Comparison of ENCODE assay signal across 19 mouse cellular contexts in genomic region chr12:32768744-32769535, GRCm38 (mm10). TPM values are rescaled to one million over a fixed set of nuclear protein-coding genes. Genes with fewer than 3 reads are reported as not detected.
A peak's percentile ranks its signal among the peaks of the same experiment; 100 is the strongest.
DNase-seq lines count a peak whose midpoint lies in the region; ATAC-seq and TF ChIP-seq lines count a peak whose summit lies in the region.
"Had no signal": no experiment of that assay in that cellular context is flagged by ENCODE, and none has a peak within 500 bp of the region (broad histone marks: within the 10 kb centered on the region; RNA-seq: fewer than 3 reads in every experiment).

No protein-coding gene starts in this region.

- no peak for TF ChIP-seq EP300 in liver, postnatal 0 days (IDR thresholded peaks at IDR 0.05; ENCODE audit: low read depth)

- no peak for TF ChIP-seq POLR2A in small intestine, adult 2 months (IDR thresholded peaks at IDR 0.05; ENCODE audit: low read depth, low read length)

- H3K36me3 ChIP-seq in heart, embryonic 16.5 days (ENCODE audit: control insufficient read depth, insufficient read depth): no peaks in the 10 kb centered on the region
- no peaks in the 10 kb centered on the region for H3K36me3 ChIP-seq in liver, postnatal 0 days (replicated peaks; ENCODE audit: insufficient read depth, low read length)
- no peaks in the 10 kb centered on the region for H3K36me3 ChIP-seq in liver, embryonic 11.5 days (ENCODE audit: control insufficient read depth, insufficient read depth, low read length)
- H3K36me3 ChIP-seq in small intestine, adult 2 months (ENCODE audit: control insufficient read depth, insufficient read depth, low read length): no peaks in the 10 kb centered on the region
- no peaks in the 10 kb centered on the region for H3K36me3 ChIP-seq in hindbrain, embryonic 10.5 days
- H3K36me3 ChIP-seq: embryonic facial prominence, embryonic 12.5 days; heart, embryonic 15.5 days; hindbrain, embryonic 13.5 days; limb, embryonic 13.5 days; neural tube, embryonic 12.5 days had no signal

- WGBS in heart, embryonic 16.5 days: 64% methylated on average over 3 of the region's 3 CpGs
- 63% methylated on average over 3 of the region's 3 CpGs for WGBS in liver, postnatal 0 days (ENCODE audit: insufficient replicate concordance)
- 67% methylated on average over 3 of the region's 3 CpGs for WGBS in liver, embryonic 11.5 days
- WGBS in small intestine, adult 2 months: 38% methylated on average over 3 of the region's 3 CpGs
- WGBS in hindbrain, embryonic 10.5 days: 84% methylated on average over 3 of the region's 3 CpGs

- H3K27me3 ChIP-seq in heart, embryonic 16.5 days (ENCODE audit: control insufficient read depth, insufficient read depth, low read length): 0 out of 2 replicates have a peak, but pooled peaks cover 3% of the 10 kb centered on the region
- H3K27me3 ChIP-seq in liver, postnatal 0 days (ENCODE audit: insufficient read depth, low read length): no peaks in the 10 kb centered on the region
- H3K27me3 ChIP-seq in liver, embryonic 11.5 days (replicated peaks; ENCODE audit: control insufficient read depth, insufficient read depth, low read length): no peaks in the 10 kb centered on the region
- H3K27me3 ChIP-seq in small intestine, adult 2 months (ENCODE audit: control insufficient read depth, insufficient read depth, low read length): no peaks in the 10 kb centered on the region
- no peaks in the 10 kb centered on the region for H3K27me3 ChIP-seq in hindbrain, embryonic 10.5 days (ENCODE audit: insufficient read depth, poor library complexity, severe bottlenecking)
- H3K27me3 ChIP-seq: CH12.LX; embryonic facial prominence, embryonic 12.5 days; hindbrain, embryonic 13.5 days; limb, embryonic 13.5 days; neural tube, embryonic 12.5 days had no signal

- H3K9me3 ChIP-seq in heart, embryonic 16.5 days (replicated peaks; ENCODE audit: control insufficient read depth, low read length): no peaks in the 10 kb centered on the region
- no peaks in the 10 kb centered on the region for H3K9me3 ChIP-seq in liver, postnatal 0 days (ENCODE audit: low read length)
- no peaks in the 10 kb centered on the region for H3K9me3 ChIP-seq in liver, embryonic 11.5 days (ENCODE audit: control insufficient read depth, low read length)
- no peaks in the 10 kb centered on the region for H3K9me3 ChIP-seq in hindbrain, embryonic 10.5 days
- H3K9me3 ChIP-seq: embryonic facial prominence, embryonic 12.5 days; heart, embryonic 15.5 days; hindbrain, embryonic 13.5 days; limb, embryonic 13.5 days; neural tube, embryonic 12.5 days had no signal

- H3K27ac ChIP-seq in heart, embryonic 16.5 days (ENCODE audit: low read length): no peak overlapping the region
- peak overlapping the region; percentile 7; the same call in 1 of the 2 replicates for H3K27ac ChIP-seq in liver, postnatal 0 days (ENCODE audit: low read depth)
- H3K27ac ChIP-seq in liver, embryonic 11.5 days (ENCODE audit: low read depth, low read length): no peak overlapping the region
- peak overlapping the region; percentile 15; the same call in 1 of the 2 replicates for H3K27ac ChIP-seq in small intestine, adult 2 months (ENCODE audit: insufficient read depth, low read depth, low read length)
- no peak overlapping the region for H3K27ac ChIP-seq in hindbrain, embryonic 10.5 days
- H3K27ac ChIP-seq: embryonic facial prominence, embryonic 12.5 days; heart, embryonic 15.5 days; hindbrain, embryonic 13.5 days; limb, embryonic 13.5 days; neural tube, embryonic 12.5 days had no signal

- intact Hi-C loops in heart, postnatal 36 days (cut with DNase I): loop anchor here (5.0 kb wide), 3 partner anchors 53 to 128 kb away; no protein-coding TSS in a partner anchor

- no peak overlapping the region for H3K4me2 ChIP-seq in heart, embryonic 16.5 days (ENCODE audit: low read depth, low read length)
- no peak overlapping the region for H3K4me2 ChIP-seq in liver, postnatal 0 days (ENCODE audit: low read depth, low read length)
- no peak overlapping the region for H3K4me2 ChIP-seq in liver, embryonic 11.5 days
- H3K4me2 ChIP-seq: embryonic facial prominence, embryonic 12.5 days; heart, embryonic 15.5 days; hindbrain, embryonic 13.5 days; limb, embryonic 13.5 days; neural tube, embryonic 12.5 days had no signal

- 0 out of 2 replicates have a peak, but pooled peaks have one; percentile 10 for ATAC-seq in heart, embryonic 16.5 days (replicated peaks; ENCODE audit: extremely low read depth, insufficient read depth, low FRiP score)
- ATAC-seq in liver, postnatal 0 days: no peak
- no peak for ATAC-seq in liver, embryonic 11.5 days (replicated peaks; ENCODE audit: low FRiP score)
- peak; percentile 3 to 20; a peak in 1 of 4 replicates for ATAC-seq in hematopoietic stem cell, adult 5-6 weeks (replicated peaks in 1 of 2; ENCODE audit: insufficient read depth in 1 of 2, low FRiP score in 2 of 2, low TSS enrichment in 1 of 2, low read depth in 1 of 2, poor library complexity in 2 of 2, severe bottlenecking in 2 of 2)
- ATAC-seq: forebrain, embryonic 14.5 days; inflammation-experienced regulatory T-cells, adult 6 months had no signal

- no peak for DNase-seq in heart, postnatal 36 days
- DNase-seq in liver, postnatal 0 days: no peak
- DNase-seq in liver, embryonic 11.5 days (ENCODE audit: low spot score): no peak
- DNase-seq in hindbrain, embryonic 10.5 days (ENCODE audit: low spot score): no peak
- DNase-seq: cerebellum, adult 8-10 months; gastrocnemius, postnatal 10 days; right cerebral cortex, postnatal 4 days; thymus, postnatal 36 days had no signal

- TF ChIP-seq CTCF in liver, postnatal 0 days (IDR thresholded peaks at IDR 0.05; ENCODE audit: low read depth): no peak
- no peak for TF ChIP-seq CTCF in small intestine, adult 2 months (IDR thresholded peaks at IDR 0.05; ENCODE audit: extremely low read depth, insufficient read length, insufficient replicate concordance, low read depth, low read length)

- H3K4me3 ChIP-seq in heart, embryonic 16.5 days (ENCODE audit: low read length): no peak overlapping the region
- H3K4me3 ChIP-seq in liver, postnatal 0 days (ENCODE audit: low read depth, low read length): no peak overlapping the region
- no peak overlapping the region for H3K4me3 ChIP-seq in liver, embryonic 11.5 days (ENCODE audit: low read depth, low read length)
- H3K4me3 ChIP-seq in small intestine, adult 2 months (ENCODE audit: low read depth, low read length): no peak overlapping the region
- H3K4me3 ChIP-seq in hindbrain, embryonic 10.5 days: no peak overlapping the region
- H3K4me3 ChIP-seq: embryonic facial prominence, embryonic 12.5 days; heart, embryonic 15.5 days; hindbrain, embryonic 13.5 days; limb, embryonic 13.5 days; neural tube, embryonic 12.5 days had no signal

- peaks cover 11% of the 10 kb centered on the region for H3K4me1 ChIP-seq in heart, embryonic 16.5 days (ENCODE audit: control insufficient read depth, insufficient read depth, low read length)
- peaks cover 20% of the 10 kb centered on the region for H3K4me1 ChIP-seq in liver, postnatal 0 days (ENCODE audit: insufficient read depth)
- no peaks in the 10 kb centered on the region for H3K4me1 ChIP-seq in liver, embryonic 11.5 days (replicated peaks; ENCODE audit: control insufficient read depth, insufficient read depth, low read length)
- H3K4me1 ChIP-seq in small intestine, adult 2 months (ENCODE audit: control insufficient read depth, insufficient read depth, insufficient read length, low read length): peaks cover 18% of the 10 kb centered on the region; the same call in 1 of the 2 replicates
- no peaks in the 10 kb centered on the region for H3K4me1 ChIP-seq in hindbrain, embryonic 10.5 days (replicated peaks)
- H3K4me1 ChIP-seq: embryonic facial prominence, embryonic 12.5 days; hindbrain, embryonic 13.5 days; neural tube, embryonic 12.5 days had no signal

- H3K9ac ChIP-seq in heart, embryonic 16.5 days (ENCODE audit: low read length): no peak overlapping the region
- H3K9ac ChIP-seq in liver, postnatal 0 days (replicated peaks): no peak overlapping the region
- H3K9ac ChIP-seq in liver, embryonic 11.5 days (ENCODE audit: low read depth, low read length): no peak overlapping the region
- H3K9ac ChIP-seq: embryonic facial prominence, embryonic 12.5 days; heart, embryonic 15.5 days; hindbrain, embryonic 13.5 days; limb, embryonic 13.5 days; neural tube, embryonic 12.5 days had no signal

RNA-seq across cellular contexts. Expression of gene Nampt, which starts 50.4 kb away (rescaled TPM):
- 20.2 and 21.8 TPM in 2 replicates for polyA plus RNA-seq in heart, embryonic 16.5 days (2015; fragmentation: Nextera tagmentation; extraction: Ambion mirVana)
- total RNA-seq in heart, postnatal 36 days (2021): 100 to 1,000 TPM; 130 to 142 TPM
- 14.8 and 16.4 TPM in 2 replicates for polyA plus RNA-seq in liver, postnatal 0 days (2015; fragmentation: Nextera tagmentation; extraction: Ambion mirVana)
- polyA plus RNA-seq in liver, embryonic 11.5 days (2014; fragmentation: Nextera tagmentation; extraction: Ambion mirVana): 27.3 and 30.7 TPM in 2 replicates
- 55.9 and 70.5 TPM in 2 replicates for total RNA-seq in hematopoietic stem cell, adult 5-6 weeks (2017)
- polyA plus RNA-seq in small intestine, adult 2 months (2012; rRNA removed): 3.1 and 7.9 TPM in 2 replicates
- polyA plus RNA-seq in hindbrain, embryonic 10.5 days (2016; fragmentation: Nextera tagmentation; extraction: Ambion mirVana): 26.6 and 35.8 TPM in 2 replicates

Comparison
In these comparisons a context has a peak if more than half of its experiments do, and no peak if none do; other contexts are left out.
1. H3K27ac ChIP-seq: peak in liver, postnatal 0 days (single experiment) and small intestine, adult 2 months (single experiment); none in heart, embryonic 16.5 days (single experiment), liver, embryonic 11.5 days (single experiment) and hindbrain, embryonic 10.5 days (single experiment).
2. ATAC-seq: peak in heart, embryonic 16.5 days (single experiment) and hematopoietic stem cell, adult 5-6 weeks (2 of 2); none in liver, postnatal 0 days (single experiment) and liver, embryonic 11.5 days (single experiment).